Mouse (Mus musculus) spleen, adult 2 months (tissue): ENCODE data around the gene Plekhh2. TPM values are rescaled to one million over a fixed set of nuclear protein-coding genes. Genes with fewer than 3 reads are reported as not detected.

Experiments used
- DNase-seq, 2 experiments: peaks; one replicate each; pipeline versions ENCODE4 v3.0.0 to v3.0.0-alpha.2; 2012 to 2021; ENCODE audit warnings: low spot score in 2 of 2, low read depth in 1 of 2
- H3K27ac ChIP-seq: fragments of 200-500 bp; 2 replicates; pipeline ENCODE4 v1.5.1; 2012; ENCODE audit warnings: low read length, inconsistent platforms; ENCODE audit not compliant: insufficient read depth
- H3K27me3 ChIP-seq: fragments of 200-500 bp; 2 replicates; pipeline ENCODE4 v1.6.1; 2012; ENCODE audit warnings: mild to moderate bottlenecking, moderate library complexity, low read length, inconsistent platforms; ENCODE audit not compliant: control insufficient read depth, insufficient read depth
- H3K36me3 ChIP-seq: fragments of 200-500 bp; 2 replicates; pipeline ENCODE4 v1.6.1; 2012; ENCODE audit warnings: mild to moderate bottlenecking, low read length, inconsistent platforms; ENCODE audit not compliant: control insufficient read depth, insufficient read depth
- H3K4me1 ChIP-seq: fragments of 200-500 bp; 2 replicates; pipeline ENCODE4 v1.6.1; 2011; ENCODE audit warnings: inconsistent platforms; ENCODE audit not compliant: control insufficient read depth, insufficient read depth, insufficient read length
- H3K4me3 ChIP-seq: fragments of 200-500 bp; 2 replicates; pipeline ENCODE4 v1.5.1; 2011; ENCODE audit warnings: mild to moderate bottlenecking, inconsistent platforms; ENCODE audit not compliant: insufficient read depth, insufficient read length; ENCODE audit errors: extremely low read depth
- CTCF ChIP-seq: fragments of 200-500 bp; IDR thresholded peaks from 2 replicates; pipeline ENCODE4 v1.5.1; 2011; ENCODE audit warnings: mild to moderate bottlenecking, inconsistent platforms; ENCODE audit not compliant: insufficient read depth, insufficient read length, insufficient replicate concordance; ENCODE audit errors: extremely low read depth
- POLR2A ChIP-seq: fragments of 200-500 bp; IDR thresholded peaks from 2 replicates; pipeline ENCODE4 v1.6.1; 2011; ENCODE audit warnings: low read depth, low read length, inconsistent platforms
- WGBS: fragments of 180-500 bp; shearing (Covaris S2); methylation state at CpG from one replicate; pipeline ENCODE4 v1.1.7; 2018; 5-methylcytosine and 5-hydroxymethylcytosine counted together
- polyA plus RNA-seq: library from polyadenylated mRNA; depleted of rRNA; stranded (reverse); fragments of >200 nt; gene quantifications from 2 replicates; pipeline ENCODE4 v1.2.3, GENCODE M21; 2012

The Plekhh2 gene
- polyA plus RNA-seq, 1 experiment = 1.6 TPM

DNA sequence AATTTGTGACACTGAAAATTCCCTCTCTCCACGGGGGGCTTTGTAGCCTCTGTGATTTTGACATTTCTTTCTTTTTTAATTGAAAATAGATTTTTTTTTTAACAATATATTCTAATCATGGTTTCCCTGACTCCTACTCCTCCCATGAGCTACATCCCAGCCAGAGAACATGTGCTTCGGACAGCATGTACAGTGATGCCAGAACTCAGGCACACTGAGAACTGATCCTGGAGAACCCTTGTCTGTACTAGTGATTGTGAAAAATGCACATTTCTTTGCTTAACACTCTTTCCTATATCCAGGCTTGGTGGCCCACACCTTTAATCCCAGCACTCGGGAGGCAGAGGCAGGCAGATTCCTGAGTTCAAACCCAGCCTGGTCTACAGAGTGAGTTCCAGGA, 28.9 kb upstream of the Plekhh2 start:
- Histone ChIP-seq H3K27me3 (no peaks in the 10 kb centered on the region), H3K36me3 (no peaks in the 10 kb centered on the region), H3K4me1 (no peaks in the 10 kb centered on the region), H3K4me3 (no peak overlapping the region), H3K27ac (no peak overlapping the region)
- 89% methylated on average over 3 of the region's 3 CpGs for WGBS
- no peak for TF ChIP-seq CTCF
- no peak for TF ChIP-seq POLR2A
- no peak for DNase-seq

DNA sequence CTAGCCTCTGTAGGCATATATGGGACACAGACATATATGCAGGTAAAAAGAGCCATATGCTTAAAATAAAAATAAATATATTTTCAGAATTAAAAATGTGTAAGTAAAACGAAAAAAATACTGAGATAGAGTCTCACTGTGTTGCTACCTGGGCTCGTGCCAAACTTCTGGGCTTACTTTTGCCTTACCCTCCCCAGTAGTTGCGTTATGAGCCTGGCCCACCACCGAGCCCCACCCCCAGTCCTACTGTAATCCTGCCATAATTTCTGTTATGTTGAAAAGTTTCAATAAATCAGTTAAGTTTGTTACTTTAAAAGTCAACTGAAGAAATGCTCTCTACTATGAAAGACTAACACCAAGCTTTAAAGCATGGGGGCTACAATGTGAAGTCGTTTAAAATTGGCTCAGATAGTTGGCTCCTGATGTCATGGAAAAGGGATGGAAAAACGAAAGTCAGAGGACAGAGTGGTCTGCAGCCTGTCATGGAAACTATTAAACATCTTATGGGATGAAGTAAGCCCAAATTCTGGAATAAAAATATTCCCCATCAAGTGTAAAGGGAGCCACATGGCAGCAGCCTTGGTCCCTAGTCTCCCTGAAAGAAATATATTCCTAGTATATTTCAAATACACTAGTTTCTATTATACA, 27.9 kb upstream of the Plekhh2 start:
- 73% methylated on average over 6 of the region's 6 CpGs for WGBS
- no peak for TF ChIP-seq CTCF
- no peak for TF ChIP-seq POLR2A
- Histone ChIP-seq H3K27me3 (no peaks in the 10 kb centered on the region), H3K36me3 (no peaks in the 10 kb centered on the region), H3K4me3 (no peak overlapping the region), H3K27ac (no peak overlapping the region), H3K4me1 (no peaks in the 10 kb centered on the region)
- no peak for DNase-seq

DNA sequence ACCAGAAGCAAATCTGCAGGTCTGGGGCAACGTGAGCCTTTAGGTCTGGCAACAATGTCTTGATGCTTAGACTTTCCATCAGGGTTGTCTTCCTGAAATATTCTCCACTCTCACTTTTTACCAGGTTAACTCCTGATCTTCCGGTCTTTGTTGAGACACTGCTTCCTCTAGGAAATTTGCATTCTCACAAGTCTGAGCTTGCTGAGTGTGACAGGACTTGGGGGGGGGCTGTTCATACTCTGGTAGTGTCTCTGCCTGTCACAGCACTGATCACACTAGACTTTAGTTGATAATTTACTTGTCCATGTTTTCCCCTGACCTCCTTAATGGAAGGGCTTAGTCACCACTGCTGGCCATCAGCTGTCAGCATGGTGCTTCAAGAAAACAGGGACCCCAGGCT, 24.3 kb upstream of the Plekhh2 start:
- DNase-seq = no peak
- Histone ChIP-seq H3K4me3 (no peak overlapping the region), H3K36me3 (no peaks in the 10 kb centered on the region), H3K4me1 (no peaks in the 10 kb centered on the region), H3K27me3 (no peaks in the 10 kb centered on the region), H3K27ac (no peak overlapping the region)
- 86% methylated on average over 2 of the region's 2 CpGs for WGBS
- no peak for TF ChIP-seq POLR2A
- no peak for TF ChIP-seq CTCF

DNA sequence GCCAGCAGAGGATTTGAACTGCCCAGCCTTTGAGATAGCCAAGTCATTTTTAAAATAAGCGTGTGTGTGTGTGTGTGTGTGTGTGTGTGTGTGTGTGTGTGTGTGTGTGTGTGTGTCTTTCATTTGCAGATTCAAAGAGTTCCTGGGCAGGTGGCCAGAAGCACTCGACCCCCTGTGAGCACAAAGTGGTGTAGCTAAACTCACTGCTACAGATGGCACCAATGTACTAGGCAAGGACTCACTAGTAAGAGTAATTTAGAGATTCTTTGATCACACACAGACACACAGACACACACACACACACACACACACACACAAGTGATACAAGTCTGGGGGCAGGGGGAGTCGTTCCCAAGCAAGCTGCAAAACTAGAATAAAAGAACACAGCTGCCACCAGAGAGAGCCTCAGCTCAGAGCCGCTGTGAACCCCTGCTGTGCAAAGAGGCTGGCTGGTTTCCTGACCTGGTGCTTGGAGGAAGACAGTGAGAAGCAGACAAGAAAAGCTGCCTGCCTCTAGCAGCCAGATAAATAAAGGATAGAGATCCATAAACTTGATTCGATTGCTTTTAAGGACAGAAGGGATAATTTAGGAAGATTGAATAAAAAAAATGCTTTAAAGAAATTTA, 19.3 kb upstream of the Plekhh2 start:
- Histone ChIP-seq H3K27ac (no peak overlapping the region), H3K36me3 (no peaks in the 10 kb centered on the region), H3K27me3 (no peaks in the 10 kb centered on the region; the same call in 1 of the 2 replicates), H3K4me1 (no peaks in the 10 kb centered on the region), H3K4me3 (no peak overlapping the region)
- TF ChIP-seq CTCF (no peak), POLR2A (no peak)
- WGBS = 60% methylated on average over 5 of the region's 5 CpGs
- no peak for DNase-seq

DNA sequence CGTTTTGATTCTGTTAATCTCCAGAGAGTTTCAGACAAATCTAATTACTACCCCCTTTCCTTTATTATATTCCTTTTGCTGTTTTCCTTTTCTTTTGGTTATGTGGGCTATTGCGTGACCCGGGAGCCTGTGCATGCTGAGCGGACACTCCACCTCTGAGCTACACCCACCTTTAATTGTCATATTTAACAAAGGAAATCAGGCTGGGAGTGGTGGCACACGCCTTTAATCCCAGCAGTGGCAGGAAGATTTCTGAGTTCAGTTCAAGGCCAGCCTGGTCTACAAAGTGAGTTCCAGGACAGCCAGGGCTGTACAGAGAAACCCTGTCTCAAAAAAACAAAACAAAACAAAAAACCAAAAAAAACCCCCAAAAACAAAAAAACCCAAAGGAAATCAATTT, 14.7 kb upstream of the Plekhh2 start:
- no peak for TF ChIP-seq CTCF
- TF ChIP-seq POLR2A = no peak
- no peak overlapping the region for H3K4me3 ChIP-seq
- 92% methylated on average over 5 of the region's 5 CpGs for WGBS
- no peak overlapping the region for H3K27ac ChIP-seq
- no peaks in the 10 kb centered on the region; the same call in 1 of the 2 replicates for H3K27me3 ChIP-seq
- no peaks in the 10 kb centered on the region for H3K4me1 ChIP-seq
- no peaks in the 10 kb centered on the region for H3K36me3 ChIP-seq
- no peak for DNase-seq

DNA sequence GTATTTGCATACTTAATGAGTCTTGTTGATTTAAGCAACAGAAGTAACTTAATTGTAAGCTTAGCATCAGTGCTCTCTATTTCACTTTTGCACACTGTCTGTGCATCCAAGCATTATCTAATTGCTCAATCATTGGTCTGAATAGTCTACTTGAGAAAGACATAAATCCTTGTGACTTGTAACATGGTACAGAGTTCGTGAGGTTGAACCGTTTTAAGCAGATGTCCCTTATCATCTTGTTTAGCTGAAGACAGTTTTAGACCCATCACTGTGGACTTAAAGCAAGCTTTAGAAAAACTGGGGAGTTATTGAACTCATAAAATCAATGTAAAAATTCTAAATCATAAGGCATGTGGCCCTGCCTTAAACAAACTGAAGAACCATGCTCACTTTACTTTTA, 14.1 kb upstream of the Plekhh2 start:
- Histone ChIP-seq H3K36me3 (no peaks in the 10 kb centered on the region), H3K27me3 (no peaks in the 10 kb centered on the region; the same call in 1 of the 2 replicates), H3K4me1 (no peaks in the 10 kb centered on the region), H3K27ac (no peak overlapping the region), H3K4me3 (no peak overlapping the region)
- DNase-seq = no peak
- TF ChIP-seq POLR2A (no peak), CTCF (no peak)
- 83% methylated on average over 2 of the region's 2 CpGs for WGBS

DNA sequence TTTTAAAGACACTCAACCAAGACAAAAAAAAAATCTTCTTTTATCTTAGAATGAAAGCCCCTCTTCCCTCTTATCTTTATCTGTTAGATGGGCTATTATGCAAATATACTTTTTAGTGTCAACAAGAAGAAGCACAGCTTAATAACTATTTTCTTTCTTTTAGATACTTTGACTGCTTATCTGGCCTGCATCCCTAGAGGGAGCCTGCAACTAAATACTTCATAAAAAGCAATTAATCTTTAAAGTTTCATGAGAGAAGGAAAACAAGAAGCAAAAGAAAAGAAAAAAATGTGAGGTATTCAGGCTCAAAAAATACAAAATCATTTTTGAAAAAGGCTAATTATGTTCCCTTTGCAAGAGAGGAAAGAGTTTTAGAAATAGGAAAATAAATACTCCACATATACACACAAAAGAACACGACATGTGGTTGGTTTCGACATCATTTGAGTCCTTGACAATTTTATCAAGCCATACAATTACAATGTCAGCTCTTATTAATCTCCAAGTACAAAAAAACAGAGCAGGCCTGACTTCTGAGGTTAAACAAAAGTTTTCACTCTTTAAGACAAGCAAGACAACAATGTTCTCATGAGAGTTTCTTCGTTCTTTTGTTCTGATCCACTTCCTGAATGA, 13.6 kb upstream of the Plekhh2 start:
- Histone ChIP-seq H3K27me3 (no peaks in the 10 kb centered on the region; the same call in 1 of the 2 replicates), H3K4me3 (no peak overlapping the region), H3K36me3 (no peaks in the 10 kb centered on the region), H3K4me1 (no peaks in the 10 kb centered on the region), H3K27ac (no peak overlapping the region)
- DNase-seq = no peak
- no peak for TF ChIP-seq CTCF
- no peak for TF ChIP-seq POLR2A
- WGBS = 83% methylated on average over 3 of the region's 3 CpGs
